Mouse (Mus musculus): ENCODE data around the gene Rock2. TPM values are rescaled to one million over a fixed set of nuclear protein-coding genes. Genes with fewer than 3 reads are reported as not detected.

The Rock2 gene
- total RNA-seq, 1 experiment = 44.5 TPM

GRCm38 (mm10) chr12:17001211-17001610 lies 106.5 kb downstream of the Rock2 start:
- in situ Hi-C loops (cut with MboI; ENCODE audit: low sequenced_read_pairs in 2 of 2, unreplicated experiment in 2 of 2) = loop anchor here in 1 of 2 experiments (25.0 kb wide), 1 partner anchor 289 kb away; no protein-coding TSS in a partner anchor
- H3K27ac ChIP-seq (ENCODE audit: insufficient read depth, low read depth, low read length, poor library complexity, severe bottlenecking) = no peak overlapping the region
- DNase-seq (ENCODE audit: low read depth, low spot score) = no peak
- H3K4me3 ChIP-seq (ENCODE audit: insufficient read depth in 1 of 2, low read depth in 1 of 2, low read length in 2 of 2, poor library complexity in 1 of 2, severe bottlenecking in 1 of 2) = no peak overlapping the region
- H3K9ac ChIP-seq (ENCODE audit: insufficient read depth, low read depth, low read length, poor library complexity, severe bottlenecking) = no peak overlapping the region
- TF ChIP-seq ZNF384 (IDR thresholded peaks at IDR 0.05; ENCODE audit: low read depth, low read length) (no peak), HCFC1 (IDR thresholded peaks at IDR 0.05; ENCODE audit: borderline replicate concordance, insufficient read depth, low read length) (no peak), ZC3H11A (IDR thresholded peaks at IDR 0.05; ENCODE audit: borderline replicate concordance, low read depth, low read length) (no peak), CHD2 (IDR thresholded peaks at IDR 0.05; ENCODE audit: low read depth, low read length) (no peak), MAFK (IDR thresholded peaks at IDR 0.05; ENCODE audit: insufficient read depth, low read depth, low read length) (no peak)
- no peaks in the 10 kb centered on the region for H3K9me3 ChIP-seq (ENCODE audit: control insufficient read depth, insufficient read depth, low read depth, low read length)
- peaks cover 2% of the 10 kb centered on the region; the same call in 1 of the 2 replicates for H3K36me3 ChIP-seq (ENCODE audit: control insufficient read depth, insufficient read depth, low read length, poor library complexity, severe bottlenecking)
- H3K4me1 ChIP-seq (ENCODE audit: control insufficient read depth in 2 of 2, insufficient read depth in 2 of 2, low read length in 2 of 2, poor library complexity in 1 of 2) = peaks cover 5 to 24% of the 10 kb centered on the region in 2 experiments; a peak in 3 of 4 replicates

- H3K4me1 ChIP-seq (ENCODE audit: control insufficient read depth in 2 of 2, insufficient read depth in 2 of 2, low read length in 2 of 2, poor library complexity in 1 of 2) = no peaks in the 10 kb centered on the region
- H3K9me3 ChIP-seq (ENCODE audit: control insufficient read depth, insufficient read depth, low read depth, low read length) = no peaks in the 10 kb centered on the region
- no peaks in the 10 kb centered on the region for H3K36me3 ChIP-seq (ENCODE audit: control insufficient read depth, insufficient read depth, low read length, poor library complexity, severe bottlenecking)
- H3K9ac ChIP-seq (ENCODE audit: insufficient read depth, low read depth, low read length, poor library complexity, severe bottlenecking) = no peak overlapping the region
- in situ Hi-C loops (cut with MboI; ENCODE audit: low sequenced_read_pairs in 2 of 2, unreplicated experiment in 2 of 2) = loop anchor here in 1 of 2 experiments (25.0 kb wide), 1 partner anchor 297 kb away; no protein-coding TSS in a partner anchor
- H3K27ac ChIP-seq (ENCODE audit: insufficient read depth, low read depth, low read length, poor library complexity, severe bottlenecking) = no peak overlapping the region
- no peak for DNase-seq (ENCODE audit: low read depth, low spot score)
- TF ChIP-seq ZNF384 (IDR thresholded peaks at IDR 0.05; ENCODE audit: low read depth, low read length) = no peak
- no peak for TF ChIP-seq MAFK (IDR thresholded peaks at IDR 0.05; ENCODE audit: insufficient read depth, low read depth, low read length)
- TF ChIP-seq ZC3H11A (IDR thresholded peaks at IDR 0.05; ENCODE audit: borderline replicate concordance, low read depth, low read length) = no peak
- no peak for TF ChIP-seq HCFC1 (IDR thresholded peaks at IDR 0.05; ENCODE audit: borderline replicate concordance, insufficient read depth, low read length)
- no peak for TF ChIP-seq CHD2 (IDR thresholded peaks at IDR 0.05; ENCODE audit: low read depth, low read length)
- no peak overlapping the region for H3K4me3 ChIP-seq (ENCODE audit: insufficient read depth in 1 of 2, low read depth in 1 of 2, low read length in 2 of 2, poor library complexity in 1 of 2, severe bottlenecking in 1 of 2)
These were observed 114.8 kb downstream of the Rock2 start for GRCm38 (mm10) chr12:17009466-17009865.

GRCm38 (mm10) chr12:17011100-17011870 lies 116.6 kb downstream of the Rock2 start, which contains the start of gene 2410004P03Rik:
2410004P03Rik (minus strand) TSS chr12:17011727.
- H3K9me3 ChIP-seq (ENCODE audit: control insufficient read depth, insufficient read depth, low read depth, low read length) = no peaks in the 10 kb centered on the region
- no peaks in the 10 kb centered on the region for H3K36me3 ChIP-seq (ENCODE audit: control insufficient read depth, insufficient read depth, low read length, poor library complexity, severe bottlenecking)
- H3K4me3 ChIP-seq (ENCODE audit: insufficient read depth in 1 of 2, low read depth in 1 of 2, low read length in 2 of 2, poor library complexity in 1 of 2, severe bottlenecking in 1 of 2) = peak within 1 kb of the TSS; percentile 56 to 65
- no peaks in the 10 kb centered on the region for H3K4me1 ChIP-seq (ENCODE audit: control insufficient read depth in 2 of 2, insufficient read depth in 2 of 2, low read length in 2 of 2, poor library complexity in 1 of 2)
- H3K9ac ChIP-seq (ENCODE audit: insufficient read depth, low read depth, low read length, poor library complexity, severe bottlenecking) = peak within 1 kb of the TSS; percentile 38
- no peak within 1 kb of the TSS for H3K27ac ChIP-seq (ENCODE audit: insufficient read depth, low read depth, low read length, poor library complexity, severe bottlenecking)
- DNase-seq (ENCODE audit: low read depth, low spot score) = peak; percentile 74
- in situ Hi-C loops (cut with MboI; ENCODE audit: low sequenced_read_pairs in 2 of 2, unreplicated experiment in 2 of 2) = loop anchor here in 1 of 2 experiments (25.0 kb wide), 1 partner anchor 299 kb away; no protein-coding TSS in a partner anchor
- TF ChIP-seq ZC3H11A (IDR thresholded peaks at IDR 0.05; ENCODE audit: borderline replicate concordance, low read depth, low read length) = peak; percentile 23; the same call in 1 of the 2 replicates
- TF ChIP-seq CHD2 (IDR thresholded peaks at IDR 0.05; ENCODE audit: low read depth, low read length) = no peak

- Histone ChIP-seq H3K9me3 (ENCODE audit: control insufficient read depth, insufficient read depth, low read depth, low read length) (no peaks in the 10 kb centered on the region), H3K27ac (ENCODE audit: insufficient read depth, low read depth, low read length, poor library complexity, severe bottlenecking) (no peak overlapping the region), H3K9ac (ENCODE audit: insufficient read depth, low read depth, low read length, poor library complexity, severe bottlenecking) (no peak overlapping the region), H3K36me3 (ENCODE audit: control insufficient read depth, insufficient read depth, low read length, poor library complexity, severe bottlenecking) (no peaks in the 10 kb centered on the region), H3K4me1 (ENCODE audit: control insufficient read depth in 2 of 2, insufficient read depth in 2 of 2, low read length in 2 of 2, poor library complexity in 1 of 2) (no peaks in the 10 kb centered on the region), H3K4me3 (ENCODE audit: insufficient read depth in 1 of 2, low read depth in 1 of 2, low read length in 2 of 2, poor library complexity in 1 of 2, severe bottlenecking in 1 of 2) (no peak overlapping the region)
- in situ Hi-C loops (cut with MboI; ENCODE audit: low sequenced_read_pairs in 2 of 2, unreplicated experiment in 2 of 2) = loop anchor here in 1 of 2 experiments (25.0 kb wide), 1 partner anchor 300 kb away; no protein-coding TSS in a partner anchor
- DNase-seq (ENCODE audit: low read depth, low spot score) = no peak
- no peak for TF ChIP-seq MAFK (IDR thresholded peaks at IDR 0.05; ENCODE audit: insufficient read depth, low read depth, low read length)
- TF ChIP-seq HCFC1 (IDR thresholded peaks at IDR 0.05; ENCODE audit: borderline replicate concordance, insufficient read depth, low read length) = no peak
- TF ChIP-seq ZNF384 (IDR thresholded peaks at IDR 0.05; ENCODE audit: low read depth, low read length) = no peak
- TF ChIP-seq ZC3H11A (IDR thresholded peaks at IDR 0.05; ENCODE audit: borderline replicate concordance, low read depth, low read length) = no peak
- TF ChIP-seq CHD2 (IDR thresholded peaks at IDR 0.05; ENCODE audit: low read depth, low read length) = no peak
These were observed 117.6 kb downstream of the Rock2 start for GRCm38 (mm10) chr12:17012067-17012899.

Measured in ES-E14 (cell line).